Mouse (Mus musculus) forebrain, embryonic 12.5 days (tissue): ENCODE results near the gene Fermt3. TPM values are rescaled to one million over a fixed set of nuclear protein-coding genes. Genes with fewer than 3 reads are reported as not detected.

Experiments
- ATAC-seq: fragments of 200-750 bp; cut with Nextera tagmentation; 2 replicates; pipeline ENCODE4 v1.8.0; 2017; ENCODE audit warnings: moderate TSS enrichment; ENCODE audit not compliant: low FRiP score
- H3K27ac ChIP-seq: fragments of 300-500 bp; sonication (generic); 2 replicates; pipeline ENCODE4 v1.5.1; 2016; ENCODE audit warnings: mild to moderate bottlenecking
- H3K27me3 ChIP-seq: fragments of 300-500 bp; sonication (generic); 2 replicates; pipeline ENCODE4 v1.6.1; 2016; ENCODE audit warnings: mild to moderate bottlenecking
- H3K36me3 ChIP-seq: fragments of 300-500 bp; sonication (generic); replicated peaks from 2 replicates; pipeline ENCODE4 v1.6.1; 2016; ENCODE audit warnings: mild to moderate bottlenecking
- H3K4me1 ChIP-seq: fragments of 300-500 bp; sonication (generic); 2 replicates; pipeline ENCODE4 v1.6.1; 2016
- H3K4me2 ChIP-seq: fragments of 300-500 bp; sonication (generic); 2 replicates; pipeline ENCODE4 v1.6.1; 2016; ENCODE audit warnings: mild to moderate bottlenecking, moderate library complexity
- H3K4me3 ChIP-seq: fragments of 300-500 bp; sonication (generic); replicated peaks from 2 replicates; pipeline ENCODE4 v1.5.1; 2016; ENCODE audit warnings: mild to moderate bottlenecking
- H3K9ac ChIP-seq: fragments of 300-500 bp; sonication (generic); 2 replicates; pipeline ENCODE4 v1.6.1; 2016; ENCODE audit warnings: mild to moderate bottlenecking
- H3K9me3 ChIP-seq: fragments of 300-500 bp; sonication (generic); 2 replicates; pipeline ENCODE4 v1.6.1; 2016
- WGBS: fragments of 180-500 bp; shearing (Covaris S2); methylation state at CpG from one replicate; pipeline ENCODE4 v1.1.7; 2016; 5-methylcytosine and 5-hydroxymethylcytosine counted together
- polyA plus RNA-seq: library from polyadenylated mRNA; unstranded; fragments of >200 nt; fragmentation: Nextera tagmentation; extraction: Ambion mirVana; gene quantifications from 2 replicates; pipeline ENCODE4 v1.2.1, GENCODE M21; 2016

The Fermt3 gene
- 4.7 and 5.1 TPM in 2 replicates for polyA plus RNA-seq

DNA sequence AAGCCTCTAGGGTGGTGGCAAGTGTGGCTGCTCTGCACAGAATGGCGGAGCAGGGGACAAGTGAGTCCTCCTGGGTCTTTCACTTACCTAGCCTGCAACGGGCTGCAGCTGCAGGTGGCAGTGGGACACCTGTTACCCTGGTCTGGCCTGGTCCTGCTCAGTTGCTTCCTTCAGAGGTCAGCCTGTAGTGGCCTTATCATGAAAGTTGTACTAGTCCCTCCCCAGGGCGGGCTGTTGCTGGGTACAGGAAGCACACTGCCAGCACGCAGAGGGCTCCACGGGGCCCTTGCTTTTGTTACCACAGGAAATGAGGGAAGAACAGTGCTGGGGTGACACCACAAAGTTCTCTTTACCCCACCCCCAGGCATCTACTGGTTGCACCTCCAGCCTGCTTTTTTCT is at the start of gene Fermt3:
Fermt3 (minus strand) TSS at position 279 of the 400 bp plus-strand sequence.
- Histone ChIP-seq H3K27ac (no peak within 1 kb of the TSS), H3K4me3 (no peak within 1 kb of the TSS)

DNA sequence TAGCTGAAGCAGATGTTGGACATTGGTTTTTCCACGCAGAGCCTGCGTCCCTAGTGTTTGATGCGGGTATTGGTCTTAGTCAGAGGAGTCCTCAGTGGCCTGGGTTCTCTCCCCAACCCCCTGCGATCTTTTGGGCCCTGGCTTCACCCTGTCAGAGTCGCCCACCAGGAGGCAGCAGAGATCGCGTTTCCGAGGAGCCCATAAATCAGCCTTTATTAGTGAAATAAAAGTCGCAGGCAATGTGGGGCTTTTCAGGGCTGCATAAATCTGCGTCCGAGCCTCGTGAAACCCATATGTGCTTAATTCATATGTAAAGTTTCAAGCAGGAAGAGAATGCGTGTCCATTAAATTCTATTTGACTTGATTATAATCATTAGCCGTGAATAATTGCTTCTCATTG is 48.9 kb upstream of the Fermt3 start:
- Histone ChIP-seq H3K9ac (no peak overlapping the region), H3K27me3 (peaks cover 37% of the 10 kb centered on the region), H3K4me2 (peak overlapping the region; percentile 28), H3K36me3 (no peaks in the 10 kb centered on the region), H3K9me3 (no peaks in the 10 kb centered on the region), H3K4me1 (peaks cover 71% of the 10 kb centered on the region), H3K4me3 (no peak overlapping the region), H3K27ac (peak overlapping the region; percentile 77; the same call in 1 of the 2 replicates)
- WGBS, result 4% methylated on average over 14 of the region's 14 CpGs
- peak; percentile 33 for ATAC-seq

More for the DNA sequence above, at the start of gene Fermt3:
- no peaks in the 10 kb centered on the region for H3K4me1 ChIP-seq
- no peak within 1 kb of the TSS for H3K4me2 ChIP-seq
- no peaks in the 10 kb centered on the region for H3K9me3 ChIP-seq
- H3K9ac ChIP-seq, result no peak within 1 kb of the TSS
- H3K36me3 ChIP-seq, result peaks cover 74% of the 10 kb centered on the region
- no peak for ATAC-seq
- no peaks in the 10 kb centered on the region for H3K27me3 ChIP-seq
- 83% methylated on average over 5 of the region's 5 CpGs for WGBS

DNA sequence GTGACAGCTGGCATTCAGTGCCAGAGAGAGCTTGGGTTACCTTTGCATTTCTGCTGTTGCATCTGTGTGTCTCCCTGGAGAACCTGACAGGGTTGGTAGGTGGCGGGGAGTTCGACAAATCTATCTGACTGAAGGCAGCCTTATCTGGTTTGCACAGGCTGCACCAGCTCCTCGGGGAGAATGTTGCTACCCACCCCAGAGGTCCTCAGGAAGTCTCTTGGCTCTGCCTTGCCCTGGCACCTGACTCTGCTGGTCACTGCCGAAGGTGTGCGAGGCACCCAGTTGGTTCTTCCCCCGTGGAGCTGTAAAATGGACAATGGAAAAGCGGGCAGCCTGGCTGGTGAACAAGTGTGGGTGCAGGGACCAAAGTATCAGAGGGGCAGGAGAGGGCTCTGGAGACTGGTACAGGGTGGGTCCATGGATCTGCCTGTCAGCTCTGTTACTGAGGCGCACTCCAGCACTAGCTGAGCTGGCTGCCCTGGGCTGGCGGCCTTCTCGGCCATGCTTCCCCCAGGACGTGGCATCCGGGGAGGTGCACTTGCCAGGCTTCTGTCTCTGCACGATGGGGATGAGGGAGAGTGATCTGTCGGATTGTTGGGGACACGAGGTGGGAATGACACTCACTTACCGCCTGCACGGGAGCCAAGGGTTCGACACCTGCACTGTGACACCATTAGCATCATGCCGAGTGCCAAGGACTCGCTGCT is 48.2 kb upstream of the Fermt3 start:
- H3K27me3 ChIP-seq, result peaks cover 35% of the 10 kb centered on the region
- H3K4me1 ChIP-seq, result peaks cover 64% of the 10 kb centered on the region
- 0 out of 2 replicates have a peak overlapping the region, but pooled peaks have one; percentile 19 for H3K27ac ChIP-seq
- H3K4me3 ChIP-seq, result no peak overlapping the region
- 61% methylated on average over 20 of the region's 20 CpGs for WGBS
- no peaks in the 10 kb centered on the region for H3K36me3 ChIP-seq
- peak overlapping the region; percentile 29; the same call in 1 of the 2 replicates for H3K9ac ChIP-seq
- no peak; the same call in 1 of the 2 replicates for ATAC-seq
- no peaks in the 10 kb centered on the region for H3K9me3 ChIP-seq
- H3K4me2 ChIP-seq, result 0 out of 2 replicates have a peak overlapping the region, but pooled peaks have one; percentile 28

DNA sequence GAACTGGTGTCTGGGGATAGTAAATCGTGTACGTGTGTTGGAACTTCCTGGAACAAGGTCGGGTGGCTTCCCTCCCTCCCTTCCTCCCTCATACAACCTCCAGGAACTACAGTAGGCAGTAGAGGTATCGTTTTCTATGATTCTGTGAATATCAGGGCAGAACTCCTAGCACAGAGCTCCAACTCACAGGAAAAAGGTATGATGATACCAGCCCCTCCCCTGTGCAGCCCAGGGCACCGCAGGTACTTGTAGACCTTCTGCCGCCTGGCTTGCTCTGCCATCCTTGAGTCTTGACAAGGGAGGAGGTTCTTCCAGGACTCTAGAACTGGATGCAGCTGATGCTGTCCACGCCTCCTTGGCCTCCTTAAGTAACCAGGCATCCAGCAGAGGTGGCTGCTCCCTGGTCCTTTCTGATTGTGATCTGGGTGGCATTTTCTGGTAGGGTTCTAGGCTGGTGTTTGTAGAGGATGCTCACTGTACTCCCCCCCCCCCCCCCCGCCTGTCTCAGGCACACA is 47.6 kb upstream of the Fermt3 start:
- Histone ChIP-seq H3K4me2 (no peak overlapping the region), H3K36me3 (no peaks in the 10 kb centered on the region), H3K27ac (peak overlapping the region; percentile 54; the same call in 1 of the 2 replicates), H3K4me3 (no peak overlapping the region), H3K9me3 (no peaks in the 10 kb centered on the region), H3K4me1 (peaks cover 58% of the 10 kb centered on the region), H3K27me3 (peaks cover 30% of the 10 kb centered on the region), H3K9ac (0 out of 2 replicates have a peak overlapping the region, but pooled peaks have one; percentile 29)
- ATAC-seq, result no peak
- WGBS, result 50% methylated on average over 8 of the region's 8 CpGs

DNA sequence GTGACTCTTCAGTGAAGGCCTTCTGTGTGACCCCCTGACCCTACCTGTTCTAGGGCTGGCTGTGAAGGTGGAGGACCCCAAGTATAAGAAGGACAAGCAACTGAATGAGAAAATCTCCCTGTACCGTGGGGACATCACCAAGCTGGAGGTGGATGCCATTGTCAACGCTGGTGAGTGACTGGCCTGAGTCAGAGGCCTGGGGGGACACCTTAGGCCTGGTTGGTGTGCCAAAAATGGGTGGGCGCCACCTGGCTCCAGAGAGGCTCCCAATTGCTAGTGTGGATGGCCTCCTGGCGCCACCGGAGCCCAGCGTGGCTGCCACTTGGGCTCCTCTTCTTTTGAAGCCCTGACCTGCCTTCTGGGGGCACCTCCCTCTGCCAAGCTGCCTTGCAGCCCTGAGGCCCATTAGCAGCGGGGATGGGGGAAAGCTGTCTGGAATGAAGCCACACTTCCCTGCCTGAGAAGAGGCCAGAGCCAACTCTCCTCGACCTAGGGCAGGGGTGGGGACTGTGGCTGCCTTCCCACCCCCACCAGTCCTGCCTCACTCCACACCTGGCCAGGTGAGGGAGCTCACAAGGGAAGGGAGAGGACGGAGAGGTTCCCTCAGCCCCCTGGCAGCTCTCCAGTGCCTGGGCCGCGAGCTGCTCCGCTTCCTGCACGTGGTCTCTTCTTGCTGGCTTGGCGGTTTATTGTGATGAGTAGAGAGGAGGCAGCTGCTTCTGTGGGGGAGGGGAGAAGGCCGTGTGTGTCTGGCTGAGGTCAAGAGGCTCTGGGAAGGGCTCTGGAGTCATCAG is 47.0 kb upstream of the Fermt3 start:
- H3K36me3 ChIP-seq, result no peaks in the 10 kb centered on the region
- no peaks in the 10 kb centered on the region for H3K9me3 ChIP-seq
- H3K27me3 ChIP-seq, result peaks cover 24% of the 10 kb centered on the region
- WGBS, result 39% methylated on average over 15 of the region's 15 CpGs
- H3K9ac ChIP-seq, result 0 out of 2 replicates have a peak overlapping the region, but pooled peaks have one; percentile 13
- peaks cover 54% of the 10 kb centered on the region for H3K4me1 ChIP-seq
- no peak overlapping the region for H3K4me3 ChIP-seq
- peak overlapping the region; percentile 54 for H3K27ac ChIP-seq
- peak overlapping the region; percentile 24; the same call in 1 of the 2 replicates for H3K4me2 ChIP-seq
- no peak for ATAC-seq

DNA sequence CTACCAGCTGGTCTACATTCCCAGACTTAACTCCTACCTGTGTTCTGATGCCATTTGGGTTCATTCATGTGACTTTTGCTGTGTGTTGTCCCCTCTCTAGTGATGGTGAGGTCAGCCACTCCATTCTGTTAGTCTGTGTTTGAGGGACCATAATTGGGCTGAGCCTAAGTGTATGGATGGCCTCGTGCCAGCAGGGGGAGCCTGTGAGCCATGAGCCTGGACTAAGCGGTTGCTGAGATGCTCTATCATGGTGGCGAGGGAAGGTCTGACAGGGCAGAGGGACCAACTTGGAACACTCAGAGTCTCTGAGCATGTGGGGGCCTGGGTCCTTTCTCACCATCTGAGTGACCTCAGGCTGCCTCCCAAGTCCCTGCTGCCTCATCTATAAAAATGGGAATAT is 45.3 kb upstream of the Fermt3 start:
- peaks cover 24% of the 10 kb centered on the region for H3K27me3 ChIP-seq
- 3% methylated on average over 3 of the region's 3 CpGs for WGBS
- H3K9ac ChIP-seq, result no peak overlapping the region
- no peak overlapping the region for H3K4me3 ChIP-seq
- peak; percentile 59 for ATAC-seq
- H3K9me3 ChIP-seq, result no peaks in the 10 kb centered on the region
- no peak overlapping the region for H3K4me2 ChIP-seq
- no peak overlapping the region for H3K27ac ChIP-seq
- peaks cover 38% of the 10 kb centered on the region for H3K4me1 ChIP-seq
- H3K36me3 ChIP-seq, result no peaks in the 10 kb centered on the region

DNA sequence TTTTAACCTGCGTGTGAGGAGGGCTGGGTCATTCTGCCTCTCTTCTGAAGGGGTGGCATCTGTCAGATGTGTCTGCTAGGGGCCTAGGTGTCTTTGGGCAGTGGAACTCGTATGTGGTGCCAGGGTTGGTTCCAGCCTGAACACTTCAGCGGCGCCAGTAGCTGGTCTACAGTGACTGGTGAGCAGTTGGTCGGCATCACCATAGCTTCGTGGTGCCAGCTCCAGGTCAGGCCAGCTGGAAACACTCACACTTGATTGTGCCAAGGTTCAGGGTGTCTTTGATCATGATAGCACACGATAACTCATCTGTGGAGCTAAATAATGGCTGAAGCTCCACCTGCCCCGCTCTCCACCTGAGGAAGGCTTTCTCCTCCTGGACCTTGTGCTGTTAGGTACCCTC is 43.6 kb upstream of the Fermt3 start:
- H3K27ac ChIP-seq, result no peak overlapping the region
- WGBS, result 95% methylated on average over 8 of the region's 8 CpGs
- H3K36me3 ChIP-seq, result no peaks in the 10 kb centered on the region
- H3K9me3 ChIP-seq, result no peaks in the 10 kb centered on the region
- no peak overlapping the region for H3K4me2 ChIP-seq
- peaks cover 30% of the 10 kb centered on the region for H3K4me1 ChIP-seq
- no peak overlapping the region for H3K9ac ChIP-seq
- ATAC-seq, result no peak
- H3K4me3 ChIP-seq, result no peak overlapping the region
- H3K27me3 ChIP-seq, result peaks cover 28% of the 10 kb centered on the region

DNA sequence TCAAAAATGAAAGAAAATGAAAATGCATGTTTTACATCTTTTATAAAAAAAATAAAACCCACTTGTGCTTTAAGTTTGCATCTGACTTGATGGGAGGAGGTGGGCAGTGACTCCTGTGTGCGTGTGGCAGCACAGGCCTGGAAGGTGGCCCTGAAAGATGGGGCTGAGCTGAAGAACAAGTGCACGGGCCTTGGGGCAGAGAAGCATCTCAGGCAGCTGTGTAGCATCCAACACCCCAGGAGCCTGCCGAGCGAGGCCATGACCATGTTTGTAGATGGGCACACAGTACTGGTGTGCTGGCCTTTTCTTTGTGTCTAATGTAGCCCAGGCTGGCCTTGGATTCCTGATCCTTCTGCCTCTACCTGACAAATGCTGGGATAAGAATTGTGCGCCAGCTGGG is 42.8 kb upstream of the Fermt3 start:
- Histone ChIP-seq H3K4me1 (peaks cover 30% of the 10 kb centered on the region), H3K27me3 (peaks cover 25% of the 10 kb centered on the region), H3K36me3 (no peaks in the 10 kb centered on the region), H3K27ac (no peak overlapping the region), H3K9ac (no peak overlapping the region), H3K4me2 (no peak overlapping the region), H3K9me3 (no peaks in the 10 kb centered on the region), H3K4me3 (no peak overlapping the region)
- WGBS, result 89% methylated on average over 5 of the region's 5 CpGs
- ATAC-seq, result no peak

DNA sequence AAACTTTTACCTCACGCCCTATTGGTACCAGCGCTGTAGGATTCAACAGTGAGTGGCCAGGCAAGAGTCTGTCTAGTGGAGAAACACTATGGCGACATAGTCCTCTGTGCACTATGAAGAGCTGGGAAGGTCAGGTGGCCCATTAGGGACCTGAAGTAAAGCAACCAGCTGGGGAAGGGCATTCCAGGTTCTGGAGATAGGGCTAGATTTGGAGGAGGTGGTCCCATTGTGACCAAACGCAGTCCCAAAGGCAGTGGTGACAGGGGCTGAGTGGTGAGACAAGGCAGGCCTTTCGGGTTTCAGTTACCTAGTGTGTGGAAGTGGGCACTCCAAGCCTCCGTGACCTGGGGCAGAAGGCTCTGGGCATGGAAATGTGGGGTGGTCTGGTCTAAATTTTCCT is 39.3 kb upstream of the Fermt3 start:
- H3K27me3 ChIP-seq, result peaks cover 40% of the 10 kb centered on the region
- no peak overlapping the region for H3K4me3 ChIP-seq
- peak overlapping the region; percentile 100 for H3K4me2 ChIP-seq
- H3K9me3 ChIP-seq, result no peaks in the 10 kb centered on the region
- no peaks in the 10 kb centered on the region for H3K36me3 ChIP-seq
- 44% methylated on average over 6 of the region's 6 CpGs for WGBS
- H3K9ac ChIP-seq, result no peak overlapping the region
- no peak for ATAC-seq
- H3K4me1 ChIP-seq, result peaks cover 28% of the 10 kb centered on the region
- H3K27ac ChIP-seq, result no peak overlapping the region

DNA sequence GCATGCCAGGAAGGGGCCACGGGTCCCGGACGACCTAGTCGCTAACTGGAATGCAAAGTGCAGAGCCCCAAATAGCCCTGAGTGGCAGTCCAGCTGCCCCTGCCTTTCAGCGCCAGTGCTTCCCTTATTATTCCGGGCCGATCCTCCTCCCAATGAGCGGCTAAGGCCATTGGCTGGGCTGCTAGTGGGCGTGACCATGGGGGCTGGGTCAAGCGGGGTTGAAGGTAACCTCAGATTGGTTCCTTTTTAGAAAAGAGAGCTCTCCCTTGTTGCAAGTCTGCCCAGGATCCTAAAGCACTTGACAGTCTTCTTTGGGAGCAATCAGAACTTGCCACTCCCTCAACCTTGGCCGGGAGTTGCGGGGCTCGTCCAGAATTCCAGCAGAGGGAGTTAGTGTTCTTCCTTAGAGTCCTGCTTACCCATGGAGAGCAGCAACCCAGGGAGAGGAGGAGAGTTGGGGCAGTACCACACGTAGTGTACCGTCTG is 38.5 kb upstream of the Fermt3 start:
- ATAC-seq, result peak; percentile 79
- H3K27ac ChIP-seq, result no peak overlapping the region; the same call in 1 of the 2 replicates
- peak overlapping the region; percentile 17 for H3K9ac ChIP-seq

DNA sequence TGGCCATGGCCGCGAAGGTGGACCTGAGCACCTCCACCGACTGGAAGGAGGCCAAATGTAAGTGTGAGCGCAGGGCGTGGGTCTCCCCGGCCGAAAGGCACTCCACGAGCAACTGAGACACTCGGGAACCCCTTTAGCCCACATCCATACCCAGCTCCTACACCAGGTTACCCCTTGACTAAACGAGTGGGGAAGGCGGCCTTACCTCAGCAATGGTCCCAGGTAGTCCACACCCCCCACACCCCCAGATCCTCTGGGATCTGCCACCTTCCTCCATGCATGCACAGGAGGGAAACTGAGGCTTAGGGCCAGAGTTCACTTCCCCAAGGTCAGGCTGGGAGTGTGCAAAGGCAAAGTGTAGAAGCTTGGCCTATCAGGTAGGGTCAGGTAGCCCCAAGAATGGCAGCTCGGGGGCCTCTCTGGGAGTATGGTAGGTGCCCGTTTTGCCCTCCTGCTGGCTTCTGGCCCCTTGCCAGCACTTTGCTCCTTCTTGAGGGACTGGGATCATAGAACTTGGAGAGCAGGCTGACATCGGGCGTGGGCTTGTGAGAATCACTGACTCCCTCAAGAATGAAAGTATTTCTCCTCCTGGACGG is 38.0 kb upstream of the Fermt3 start:
- ATAC-seq, result peak; percentile 21
- Histone ChIP-seq H3K9me3 (no peaks in the 10 kb centered on the region), H3K27me3 (peaks cover 42% of the 10 kb centered on the region), H3K4me2 (peak overlapping the region; percentile 100), H3K36me3 (no peaks in the 10 kb centered on the region), H3K4me1 (peaks cover 28% of the 10 kb centered on the region), H3K27ac (peak overlapping the region; percentile 44; the same call in 1 of the 2 replicates), H3K9ac (peak overlapping the region; percentile 69), H3K4me3 (peak overlapping the region; percentile 71)
- WGBS, result 1% methylated on average over 16 of the region's 16 CpGs

More for the DNA sequence above, 38.5 kb upstream of the Fermt3 start:
- Histone ChIP-seq H3K4me1 (peaks cover 28% of the 10 kb centered on the region), H3K4me2 (peak overlapping the region; percentile 100), H3K4me3 (peak overlapping the region; percentile 71), H3K9me3 (no peaks in the 10 kb centered on the region), H3K36me3 (no peaks in the 10 kb centered on the region), H3K27me3 (peaks cover 41% of the 10 kb centered on the region)
- under 1% methylated on average over 15 of the region's 15 CpGs for WGBS
